Mouse (Mus musculus): ENCODE results near the gene Pcbp3.
"Not testable (repeated sequence)": the region's sequence is repeated elsewhere in the genome, so short reads cannot be mapped to it uniquely, and the experiment has no call there.

DNA sequence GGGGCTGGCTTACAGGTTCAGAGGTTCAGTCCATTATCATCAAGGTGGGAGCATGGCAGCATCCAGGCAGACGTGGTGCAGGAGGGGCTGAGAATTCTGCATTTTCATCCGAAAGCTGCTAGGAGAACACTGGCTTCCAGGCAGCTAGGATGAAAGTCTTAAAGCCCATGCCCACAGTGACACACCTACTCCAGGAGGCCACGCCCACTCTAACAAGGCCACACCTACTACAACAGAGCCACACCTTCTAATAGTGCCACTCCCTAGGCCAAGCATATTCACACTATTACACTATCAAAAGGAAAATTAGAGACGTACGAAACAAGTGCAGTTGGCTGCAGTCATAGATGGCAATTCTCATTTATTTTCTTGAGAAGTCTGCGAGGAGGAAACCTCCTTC is 10.6 kb upstream of the Pcbp3 start:
- TF ChIP-seq CTCF (IDR thresholded peaks at IDR 0.05; ENCODE audit: extremely low read depth, insufficient read length, insufficient replicate concordance, low read depth, low read length); POLR2A (IDR thresholded peaks at IDR 0.05; ENCODE audit: low read depth, low read length): not testable (repeated sequence)
